Mouse (Mus musculus) E14TG2a.4 (cell line): ENCODE measurements around the gene Bfsp2.

Source experiments
- CTCF ChIP-seq: conservative IDR thresholded peaks from 2 replicates; pipeline ENCODE4 v1.5.1; 2014; ENCODE audit warnings: low read length
- POU5F1 ChIP-seq: IDR thresholded peaks from 2 replicates; pipeline ENCODE4 v1.6.1; 2014; ENCODE audit warnings: low read length, borderline replicate concordance

GRCm38 (mm10) chr9:103469516-103469915, 10.7 kb downstream of the Bfsp2 start:
- TF ChIP-seq CTCF (peak; percentile 19), POU5F1 (no peak)
